Comparison of ENCODE assay signal across 22 mouse cellular contexts in the genomic region with DNA sequence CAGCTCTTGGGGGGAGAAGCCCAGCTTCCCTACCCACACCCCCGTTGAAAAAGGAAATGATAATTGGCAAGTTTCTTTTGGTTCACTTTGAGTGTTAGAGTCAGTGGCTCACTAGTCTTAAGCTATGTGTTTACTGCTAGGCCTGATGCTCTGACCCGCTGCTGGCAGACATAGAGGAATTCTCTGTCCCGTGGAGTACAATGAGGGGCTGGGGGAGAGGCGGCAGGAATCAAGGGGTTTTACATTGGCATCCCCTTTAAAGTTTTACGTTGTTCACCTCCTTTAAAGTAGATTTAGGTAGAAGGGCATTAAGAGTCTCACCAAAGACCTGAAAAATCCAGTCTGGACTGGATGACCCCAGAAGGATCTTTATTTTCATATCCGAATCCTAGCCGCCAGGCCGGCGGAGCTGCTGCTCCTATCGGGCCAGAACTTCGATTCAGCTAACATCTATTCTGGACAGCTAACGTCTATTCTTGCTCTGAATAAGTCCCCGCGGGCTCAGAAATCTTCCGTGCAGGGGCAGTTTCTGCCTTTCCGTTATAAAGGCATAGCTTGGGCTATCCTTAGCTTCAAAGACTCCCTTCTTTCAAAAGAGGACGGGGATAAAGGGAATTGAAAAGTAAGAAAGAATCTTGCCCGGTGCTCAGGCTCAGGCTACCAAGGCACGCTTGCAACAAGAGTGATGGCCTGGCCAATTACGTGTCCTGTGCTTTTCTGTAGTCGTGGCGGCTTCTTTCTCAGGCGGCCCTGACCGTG. TPM values are rescaled to one million over a fixed set of nuclear protein-coding genes. Genes with fewer than 3 reads are reported as not detected.
A peak's percentile ranks its signal among the peaks of the same experiment; 100 is the strongest.
DNase-seq lines count a peak whose midpoint lies in the region; ATAC-seq lines count a peak whose summit lies in the region.
"Had no signal": no experiment of that assay in that cellular context is flagged by ENCODE, and none has a peak within 500 bp of the region (broad histone marks: within the 10 kb centered on the region; RNA-seq: fewer than 3 reads in every experiment).

No protein-coding gene starts in this region.

- H3K9me3 ChIP-seq in neural tube, embryonic 11.5 days (ENCODE audit: control insufficient read depth, low read length): no peaks in the 10 kb centered on the region
- no peaks in the 10 kb centered on the region for H3K9me3 ChIP-seq in limb, embryonic 12.5 days
- no peaks in the 10 kb centered on the region for H3K9me3 ChIP-seq in neural tube, embryonic 15.5 days (replicated peaks)
- H3K9me3 ChIP-seq in midbrain, embryonic 14.5 days (ENCODE audit: control insufficient read depth, low read length): no peaks in the 10 kb centered on the region
- H3K9me3 ChIP-seq: embryonic facial prominence, embryonic 15.5 days; G1E; midbrain, embryonic 13.5 days had no signal

- H3K36me3 ChIP-seq in neural tube, embryonic 11.5 days (ENCODE audit: control insufficient read depth, insufficient read depth, low read length): no peaks in the 10 kb centered on the region
- H3K36me3 ChIP-seq in limb, embryonic 12.5 days: peaks cover 32% of the 10 kb centered on the region
- no peaks in the 10 kb centered on the region for H3K36me3 ChIP-seq in neural tube, embryonic 15.5 days
- H3K36me3 ChIP-seq in midbrain, embryonic 14.5 days (ENCODE audit: control insufficient read depth, insufficient read depth, low read length): no peaks in the 10 kb centered on the region
- H3K36me3 ChIP-seq: embryonic facial prominence, embryonic 15.5 days; G1E; midbrain, embryonic 13.5 days had no signal

- peak overlapping the region; percentile 23 for H3K9ac ChIP-seq in neural tube, embryonic 11.5 days (ENCODE audit: low read length)
- H3K9ac ChIP-seq in limb, embryonic 12.5 days (replicated peaks): peak overlapping the region; percentile 100
- no peak overlapping the region for H3K9ac ChIP-seq in neural tube, embryonic 15.5 days (replicated peaks)
- no peak overlapping the region for H3K9ac ChIP-seq in midbrain, embryonic 14.5 days (replicated peaks; ENCODE audit: low read length)
- H3K9ac ChIP-seq: embryonic facial prominence, embryonic 15.5 days; hindbrain, embryonic 14.5 days; midbrain, embryonic 13.5 days had no signal

- no peak overlapping the region for H3K27ac ChIP-seq in neural tube, embryonic 11.5 days (ENCODE audit: low read depth, low read length)
- H3K27ac ChIP-seq in limb, embryonic 12.5 days: peak overlapping the region; percentile 98
- H3K27ac ChIP-seq in neural tube, embryonic 15.5 days (replicated peaks): no peak overlapping the region
- no peak overlapping the region for H3K27ac ChIP-seq in midbrain, embryonic 14.5 days (replicated peaks; ENCODE audit: low read depth, low read length)
- H3K27ac ChIP-seq: embryonic facial prominence, embryonic 15.5 days; hindbrain, embryonic 14.5 days; midbrain, embryonic 13.5 days had no signal

- peak; percentile 59 for DNase-seq in heart, adult 11 months
- no peak for DNase-seq in heart, adult 9 months (ENCODE audit: low spot score in 2 of 2)
- DNase-seq in neural tube, embryonic 11.5 days (ENCODE audit: low spot score): peak; percentile 47
- DNase-seq in neural tube, embryonic 10.5 days (ENCODE audit: extremely low spot score, low spot score): no peak
- no peak for DNase-seq in midbrain, embryonic 14.5 days
- no peak for DNase-seq in layer of hippocampus, adult 18-20 months (ENCODE audit: low spot score in 2 of 2)
- DNase-seq: adrenal gland, adult 8-10 months; cerebellum, adult 2 months; heart, postnatal 14 days; kidney, adult 8-10 months had no signal

- ATAC-seq in neural tube, embryonic 11.5 days (ENCODE audit: insufficient read depth, low FRiP score, low TSS enrichment): no peak
- ATAC-seq in limb, embryonic 12.5 days (ENCODE audit: insufficient number of reproducible peaks, insufficient read depth, low FRiP score, low TSS enrichment, low read depth): no peak
- ATAC-seq in neural tube, embryonic 15.5 days (ENCODE audit: low FRiP score): no peak
- no peak for ATAC-seq in midbrain, embryonic 14.5 days (ENCODE audit: low FRiP score, low TSS enrichment)
- ATAC-seq: forebrain, embryonic 16.5 days; midbrain, embryonic 13.5 days had no signal

- H3K4me3 ChIP-seq in neural tube, embryonic 11.5 days (ENCODE audit: low read depth, low read length): peak overlapping the region; percentile 3; the same call in 1 of the 2 replicates
- peak overlapping the region; percentile 99 for H3K4me3 ChIP-seq in limb, embryonic 12.5 days (replicated peaks)
- no peak overlapping the region for H3K4me3 ChIP-seq in neural tube, embryonic 15.5 days (replicated peaks)
- no peak overlapping the region for H3K4me3 ChIP-seq in midbrain, embryonic 14.5 days (replicated peaks; ENCODE audit: low read depth, low read length)
- H3K4me3 ChIP-seq: midbrain, embryonic 13.5 days had no signal

- H3K4me2 ChIP-seq in neural tube, embryonic 11.5 days (ENCODE audit: low read depth): peak overlapping the region; percentile 35
- peak overlapping the region; percentile 96 for H3K4me2 ChIP-seq in limb, embryonic 12.5 days
- peak overlapping the region; percentile 16 for H3K4me2 ChIP-seq in neural tube, embryonic 15.5 days
- H3K4me2 ChIP-seq in midbrain, embryonic 14.5 days (ENCODE audit: low read length): no peak overlapping the region
- H3K4me2 ChIP-seq: embryonic facial prominence, embryonic 15.5 days; hindbrain, embryonic 14.5 days; midbrain, embryonic 13.5 days had no signal

- H3K27me3 ChIP-seq in neural tube, embryonic 11.5 days (ENCODE audit: control insufficient read depth, insufficient read depth, low read length): peaks cover 89% of the 10 kb centered on the region
- peaks cover 39% of the 10 kb centered on the region for H3K27me3 ChIP-seq in limb, embryonic 12.5 days
- peaks cover 82% of the 10 kb centered on the region for H3K27me3 ChIP-seq in neural tube, embryonic 15.5 days (replicated peaks)
- peaks cover 94% of the 10 kb centered on the region for H3K27me3 ChIP-seq in midbrain, embryonic 14.5 days (ENCODE audit: control insufficient read depth, insufficient read depth, low read length)

- under 1% methylated on average over 24 of the region's 24 CpGs for WGBS in neural tube, embryonic 11.5 days
- WGBS in limb, embryonic 12.5 days: 3% methylated on average over 24 of the region's 24 CpGs
- 4% methylated on average over 24 of the region's 24 CpGs for WGBS in neural tube, embryonic 15.5 days
- WGBS in midbrain, embryonic 14.5 days: under 1% methylated on average over 24 of the region's 24 CpGs

- no peaks in the 10 kb centered on the region for H3K4me1 ChIP-seq in neural tube, embryonic 11.5 days (ENCODE audit: control insufficient read depth, insufficient read depth, low read length)
- peaks cover 35% of the 10 kb centered on the region for H3K4me1 ChIP-seq in limb, embryonic 12.5 days (replicated peaks)
- peaks cover 8% of the 10 kb centered on the region; the same call in 1 of the 2 replicates for H3K4me1 ChIP-seq in neural tube, embryonic 15.5 days
- H3K4me1 ChIP-seq in midbrain, embryonic 14.5 days (ENCODE audit: control insufficient read depth, insufficient read depth, low read length): no peaks in the 10 kb centered on the region

RNA-seq across cellular contexts. Expression of a gene that starts 6.6 kb away (rescaled TPM):
- polyA plus RNA-seq in neural tube, embryonic 11.5 days (2014; fragmentation: Nextera tagmentation; extraction: Ambion mirVana): 6.0 and 6.7 TPM in 2 replicates
- 88.2 and 96.8 TPM in 2 replicates for polyA plus RNA-seq in limb, embryonic 12.5 days (2016; fragmentation: Nextera tagmentation; extraction: Ambion mirVana)
- polyA plus RNA-seq in neural tube, embryonic 15.5 days (2015; fragmentation: Nextera tagmentation; extraction: Ambion mirVana): 4.3 and 9.6 TPM in 2 replicates
- not detected in 2 replicates for polyA plus RNA-seq in midbrain, embryonic 14.5 days (2014; fragmentation: Nextera tagmentation; extraction: Ambion mirVana)
- total RNA-seq in layer of hippocampus, adult 18-20 months (2021): not detected
- total RNA-seq: adrenal gland, adult 8-10 months; common myeloid progenitor, adult 5-6 weeks; G1E; heart, adult 8-10 months; heart, postnatal 14 days; layer of hippocampus, adult 8-10 months had no signal
- polyA plus RNA-seq: cerebellum, adult 2 months; embryonic facial prominence, embryonic 15.5 days; forebrain, embryonic 16.5 days; G1E; hindbrain, embryonic 14.5 days; liver, embryonic 16.5 days; midbrain, embryonic 13.5 days; testis, adult 2 months had no signal

RNA-seq across cellular contexts. Expression of a gene that starts 8.5 kb away (rescaled TPM):
- 0.11 and 0.26 TPM in 2 replicates for polyA plus RNA-seq in neural tube, embryonic 11.5 days (2014; fragmentation: Nextera tagmentation; extraction: Ambion mirVana)
- polyA plus RNA-seq in limb, embryonic 12.5 days (2016; fragmentation: Nextera tagmentation; extraction: Ambion mirVana): 33.1 and 34.1 TPM in 2 replicates
- 0.08 and 0.26 TPM in 2 replicates for polyA plus RNA-seq in neural tube, embryonic 15.5 days (2015; fragmentation: Nextera tagmentation; extraction: Ambion mirVana)
- polyA plus RNA-seq in midbrain, embryonic 14.5 days (2014; fragmentation: Nextera tagmentation; extraction: Ambion mirVana): not detected in 2 replicates
- not detected for total RNA-seq in layer of hippocampus, adult 18-20 months (2021)
- total RNA-seq: adrenal gland, adult 8-10 months; common myeloid progenitor, adult 5-6 weeks; G1E; heart, adult 8-10 months; heart, postnatal 14 days; layer of hippocampus, adult 8-10 months had no signal
- polyA plus RNA-seq: cerebellum, adult 2 months; forebrain, embryonic 16.5 days; G1E; hindbrain, embryonic 14.5 days; liver, embryonic 16.5 days; midbrain, embryonic 13.5 days; testis, adult 2 months had no signal

RNA-seq across cellular contexts. Expression of a gene that starts 11.5 kb away (rescaled TPM):
- polyA plus RNA-seq in neural tube, embryonic 11.5 days (2014; fragmentation: Nextera tagmentation; extraction: Ambion mirVana): 70.6 and 72.8 TPM in 2 replicates
- 272 and 294 TPM in 2 replicates for polyA plus RNA-seq in limb, embryonic 12.5 days (2016; fragmentation: Nextera tagmentation; extraction: Ambion mirVana)
- polyA plus RNA-seq in neural tube, embryonic 15.5 days (2015; fragmentation: Nextera tagmentation; extraction: Ambion mirVana): 48.9 and 69.7 TPM in 2 replicates
- polyA plus RNA-seq in midbrain, embryonic 14.5 days (2014; fragmentation: Nextera tagmentation; extraction: Ambion mirVana): not detected in 2 replicates
- not detected for total RNA-seq in layer of hippocampus, adult 18-20 months (2021)
- total RNA-seq: heart, adult 8-10 months; heart, postnatal 14 days; layer of hippocampus, adult 8-10 months had no signal
- polyA plus RNA-seq: cerebellum, adult 2 months; embryonic facial prominence, embryonic 15.5 days; forebrain, embryonic 16.5 days; G1E; midbrain, embryonic 13.5 days had no signal

RNA-seq across cellular contexts. Expression of a gene that starts 21.3 kb away (rescaled TPM):
- 98.8 and 105 TPM in 2 replicates for polyA plus RNA-seq in neural tube, embryonic 11.5 days (2014; fragmentation: Nextera tagmentation; extraction: Ambion mirVana)
- polyA plus RNA-seq in limb, embryonic 12.5 days (2016; fragmentation: Nextera tagmentation; extraction: Ambion mirVana): 74.7 and 77.4 TPM in 2 replicates
- polyA plus RNA-seq in neural tube, embryonic 15.5 days (2015; fragmentation: Nextera tagmentation; extraction: Ambion mirVana): 64.3 and 77.5 TPM in 2 replicates
- not detected in 2 replicates for polyA plus RNA-seq in midbrain, embryonic 14.5 days (2014; fragmentation: Nextera tagmentation; extraction: Ambion mirVana)
- total RNA-seq in layer of hippocampus, adult 18-20 months (2021): not detected
- total RNA-seq: heart, adult 8-10 months; heart, postnatal 14 days; layer of hippocampus, adult 8-10 months had no signal
- polyA plus RNA-seq: cerebellum, adult 2 months; forebrain, embryonic 16.5 days; G1E; midbrain, embryonic 13.5 days had no signal

RNA-seq across cellular contexts. Expression of a gene that starts 30.5 kb away (rescaled TPM):
- polyA plus RNA-seq in neural tube, embryonic 11.5 days (2014; fragmentation: Nextera tagmentation; extraction: Ambion mirVana): 61.2 and 71.3 TPM in 2 replicates
- 11.7 and 13.8 TPM in 2 replicates for polyA plus RNA-seq in limb, embryonic 12.5 days (2016; fragmentation: Nextera tagmentation; extraction: Ambion mirVana)
- polyA plus RNA-seq in neural tube, embryonic 15.5 days (2015; fragmentation: Nextera tagmentation; extraction: Ambion mirVana): 86.8 and 109 TPM in 2 replicates
- polyA plus RNA-seq in midbrain, embryonic 14.5 days (2014; fragmentation: Nextera tagmentation; extraction: Ambion mirVana): not detected in 2 replicates
- total RNA-seq in layer of hippocampus, adult 18-20 months (2021): under 1 TPM in 1 of 2 experiments, not detected in 1; 0.36 TPM
- total RNA-seq: layer of hippocampus, adult 8-10 months had no signal
- polyA plus RNA-seq: embryonic facial prominence, embryonic 15.5 days; forebrain, embryonic 16.5 days; midbrain, embryonic 13.5 days had no signal

Comparison
In these comparisons a context has a peak if more than half of its experiments do, and no peak if none do; other contexts are left out.
1. DNase-seq: peak in heart, adult 11 months (single experiment) and neural tube, embryonic 11.5 days (single experiment); none in heart, adult 9 months (0 of 2), neural tube, embryonic 10.5 days (single experiment), midbrain, embryonic 14.5 days (single experiment) and layer of hippocampus, adult 18-20 months (0 of 2).
2. H3K4me3 ChIP-seq: peak in neural tube, embryonic 11.5 days (single experiment) and limb, embryonic 12.5 days (single experiment); none in neural tube, embryonic 15.5 days (single experiment) and midbrain, embryonic 14.5 days (single experiment).
3. H3K9ac ChIP-seq: peak in neural tube, embryonic 11.5 days (single experiment) and limb, embryonic 12.5 days (single experiment); none in neural tube, embryonic 15.5 days (single experiment) and midbrain, embryonic 14.5 days (single experiment).
4. RNA of a gene that starts 8.5 kb away (polyA plus RNA-seq): 33.1 to 34.1 TPM in limb, embryonic 12.5 days; 0.08 to 0.26 TPM in neural tube, embryonic 15.5 days, 0.11 to 0.26 TPM in neural tube, embryonic 11.5 days and not detected in midbrain, embryonic 14.5 days; every median in the first group is over 10 times any median in the second.
5. RNA of a gene that starts 11.5 kb away (polyA plus RNA-seq): 272 to 294 TPM in limb, embryonic 12.5 days, 70.6 to 72.8 TPM in neural tube, embryonic 11.5 days and 48.9 to 69.7 TPM in neural tube, embryonic 15.5 days; not detected in midbrain, embryonic 14.5 days; every median in the first group is over 10 times any median in the second.